Mouse (Mus musculus): ENCODE results near the gene Tmem178b.

The Tmem178b gene

DNA sequence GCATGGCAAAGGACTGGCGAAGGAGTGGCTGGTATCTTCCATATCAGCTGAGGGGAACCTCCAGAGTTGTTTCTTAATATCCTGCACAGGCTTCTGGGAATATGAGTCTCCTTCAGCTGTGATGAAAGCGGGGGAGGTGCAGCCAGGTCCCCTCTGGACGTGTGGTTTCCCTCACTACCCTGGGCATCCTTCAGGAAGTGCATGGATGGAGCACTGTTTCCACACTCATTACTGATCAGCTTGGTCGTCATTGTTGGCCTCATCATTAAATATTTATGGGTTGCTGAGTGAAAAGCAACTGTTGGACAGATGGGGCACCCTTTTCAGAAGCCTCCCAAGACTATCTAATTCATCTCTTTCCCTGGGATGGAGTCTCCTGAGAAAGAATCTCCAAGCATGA lies 146.3 kb downstream of the Tmem178b start:
- DNase-seq, result no peak

DNA sequence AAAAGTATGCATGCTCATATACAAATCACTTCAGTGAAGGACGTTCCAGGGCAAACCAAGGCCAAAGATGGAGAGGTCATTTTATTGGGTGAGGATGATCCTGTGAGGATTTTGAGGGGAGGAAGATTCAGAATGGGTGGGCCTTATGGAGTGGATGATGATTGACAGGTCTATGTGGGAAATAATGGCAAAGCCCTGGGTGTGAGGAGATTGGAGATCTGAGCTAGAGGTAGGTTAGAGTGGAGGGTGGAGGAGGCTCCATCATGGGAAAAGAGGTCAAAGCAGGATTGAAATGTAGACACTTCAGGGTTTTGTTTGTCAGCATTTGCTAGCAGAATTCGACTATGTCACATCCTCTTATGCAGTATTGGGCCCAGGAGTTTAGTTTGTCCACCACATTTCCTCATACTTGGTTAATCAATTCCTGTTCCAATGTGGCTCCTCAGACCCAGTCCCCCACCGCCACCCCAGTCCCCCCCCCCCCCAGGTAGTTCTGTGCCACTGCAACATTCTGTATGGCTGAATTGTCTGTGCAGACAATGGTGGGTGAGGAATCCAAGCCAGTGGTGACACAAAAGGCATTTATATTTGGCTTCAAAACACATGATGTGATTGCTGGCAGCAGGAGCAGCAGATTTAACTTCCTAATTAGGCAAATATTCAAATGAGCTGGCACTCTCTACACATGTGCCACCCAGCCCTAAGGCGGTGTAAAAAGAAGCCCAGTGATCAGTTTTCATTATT lies 150.7 kb downstream of the Tmem178b start:
- no peak for DNase-seq

DNA sequence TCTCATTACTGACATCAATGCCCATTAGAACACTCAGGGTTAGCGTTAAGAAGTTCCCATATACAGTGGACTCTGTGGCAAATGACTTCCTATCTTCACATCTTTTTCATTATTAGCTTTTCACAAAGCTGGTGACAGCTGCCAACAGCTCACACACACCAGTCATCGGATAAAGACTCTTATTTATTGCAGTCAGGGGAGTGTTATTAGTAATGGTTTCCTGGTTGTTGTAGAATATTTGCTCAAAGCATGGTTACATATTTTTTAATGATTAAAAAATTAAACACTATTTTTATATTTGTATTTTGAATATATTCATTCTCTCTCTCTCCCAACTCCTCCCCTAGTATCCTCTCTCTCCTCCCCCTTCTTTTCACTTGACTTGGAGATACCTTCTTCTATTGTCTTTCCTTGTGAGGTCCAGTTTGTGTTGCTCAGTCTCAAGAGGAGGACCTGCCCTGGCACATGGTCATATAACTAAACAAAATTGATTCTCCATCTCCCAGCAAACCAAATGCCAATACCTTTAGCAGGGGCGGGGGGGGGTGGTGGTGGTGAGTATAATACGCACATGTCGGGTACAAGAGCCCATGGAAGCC lies 151.4 kb downstream of the Tmem178b start:
- DNase-seq, result no peak

DNA sequence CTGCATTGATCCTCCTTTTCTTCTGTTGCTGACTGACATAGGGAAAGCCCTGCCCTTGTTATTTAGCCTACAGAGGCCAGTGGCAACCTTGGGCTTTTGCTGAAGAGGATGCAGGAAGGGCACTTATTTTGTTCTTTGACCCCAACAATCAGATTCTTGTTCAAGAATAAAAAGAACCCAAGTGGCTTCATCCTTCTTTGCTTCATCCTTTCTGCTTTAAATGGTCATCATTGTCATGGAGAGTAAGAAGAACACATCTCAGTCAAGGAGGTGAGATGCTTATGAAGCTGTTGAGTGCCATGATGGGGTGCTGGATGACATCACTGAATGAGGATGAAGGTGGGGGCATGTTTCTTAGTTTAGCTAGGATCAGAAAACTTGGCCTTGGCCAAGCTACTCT lies 159.8 kb downstream of the Tmem178b start:
- no peak for DNase-seq

DNA sequence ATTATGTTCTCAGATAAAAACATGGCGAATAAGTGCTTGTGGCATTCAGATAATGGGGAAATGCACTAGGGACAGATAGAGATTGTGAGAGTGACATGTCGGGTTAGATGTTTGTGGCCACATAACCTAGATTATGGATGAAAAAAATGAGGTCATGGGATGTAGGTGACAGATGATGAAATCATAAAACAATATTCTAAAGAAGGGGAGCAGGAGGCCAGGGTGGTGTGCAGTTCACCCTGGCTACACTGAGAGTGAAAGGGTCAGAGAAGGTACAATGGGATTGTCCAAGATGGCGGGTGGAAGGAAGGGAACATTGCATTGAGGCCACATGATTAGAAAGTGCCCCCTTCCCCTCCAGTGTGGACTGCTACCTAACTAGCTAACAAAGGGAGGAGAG lies 160.9 kb downstream of the Tmem178b start:
- no peak for DNase-seq

DNA sequence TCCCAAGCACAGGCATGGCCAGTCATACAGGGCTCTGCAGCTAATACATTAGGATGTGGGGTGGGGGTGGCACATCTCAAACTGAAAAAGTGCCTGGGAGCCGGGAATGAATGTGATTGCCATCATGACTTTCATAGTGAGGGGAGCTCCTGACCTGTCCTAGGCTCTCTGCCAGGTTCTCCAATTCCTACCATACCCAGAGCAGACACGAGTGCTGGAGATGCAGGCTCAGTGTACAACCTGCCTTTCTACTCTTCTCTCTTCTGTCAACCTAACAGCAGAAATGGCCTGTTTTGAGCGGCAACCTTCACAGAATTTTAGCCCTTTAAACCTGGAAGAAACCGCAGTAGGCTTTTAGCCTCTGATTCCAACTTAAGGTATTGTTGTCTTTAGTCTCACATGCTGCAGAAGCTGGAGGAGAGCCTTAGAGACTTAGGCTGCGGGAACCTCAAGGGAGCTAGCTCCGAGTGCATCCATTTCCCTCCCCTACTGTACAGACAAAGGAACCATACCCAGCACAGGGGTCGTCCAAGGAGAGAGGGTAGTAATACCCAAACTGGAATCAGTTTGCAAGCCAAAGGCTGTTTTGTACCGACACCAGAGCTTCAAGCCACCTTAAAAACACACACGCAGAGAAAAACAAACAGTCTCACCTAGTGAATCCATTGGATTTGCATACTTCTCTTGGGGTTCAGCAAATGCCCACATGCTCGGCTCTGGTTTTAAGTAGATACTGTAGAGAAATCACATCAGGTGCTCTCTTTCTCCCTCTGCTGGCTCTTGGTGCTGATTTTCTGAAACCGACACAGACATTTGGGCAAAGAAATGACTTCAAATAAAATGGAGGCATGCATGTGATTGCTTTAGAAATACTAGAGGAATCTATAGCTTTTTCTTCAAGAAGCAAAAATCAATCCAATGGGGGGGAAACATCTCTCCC lies 176.2 kb downstream of the Tmem178b start:
- DNase-seq, result peak; percentile 18

DNA sequence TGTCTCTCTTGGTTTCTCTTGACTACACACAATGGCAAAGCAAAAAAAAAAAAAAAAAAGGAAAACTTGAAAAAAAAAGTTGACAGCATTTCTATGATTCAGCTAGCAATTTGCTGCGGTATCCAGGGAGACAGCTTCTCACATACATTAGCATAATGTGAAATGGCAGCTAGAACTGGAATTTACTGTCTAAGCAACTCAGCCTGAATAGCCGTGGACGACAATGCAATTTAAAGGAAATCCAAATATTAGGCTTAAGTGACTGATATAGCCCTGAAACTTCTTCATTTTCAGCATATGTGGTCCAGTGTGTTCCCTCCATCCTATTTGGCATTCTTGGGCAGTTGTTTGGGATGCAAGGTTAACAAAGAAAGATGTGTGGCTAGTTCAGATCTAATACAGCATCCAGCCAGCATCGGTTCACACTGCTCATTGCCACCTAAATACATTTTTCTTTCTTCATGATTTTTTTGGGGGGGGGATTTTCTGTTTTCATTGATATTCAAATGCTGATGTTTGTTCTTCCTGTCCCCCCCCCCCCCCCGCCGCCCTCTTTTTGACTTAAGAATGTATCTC lies 176.9 kb downstream of the Tmem178b start:
- DNase-seq, result no peak

DNA sequence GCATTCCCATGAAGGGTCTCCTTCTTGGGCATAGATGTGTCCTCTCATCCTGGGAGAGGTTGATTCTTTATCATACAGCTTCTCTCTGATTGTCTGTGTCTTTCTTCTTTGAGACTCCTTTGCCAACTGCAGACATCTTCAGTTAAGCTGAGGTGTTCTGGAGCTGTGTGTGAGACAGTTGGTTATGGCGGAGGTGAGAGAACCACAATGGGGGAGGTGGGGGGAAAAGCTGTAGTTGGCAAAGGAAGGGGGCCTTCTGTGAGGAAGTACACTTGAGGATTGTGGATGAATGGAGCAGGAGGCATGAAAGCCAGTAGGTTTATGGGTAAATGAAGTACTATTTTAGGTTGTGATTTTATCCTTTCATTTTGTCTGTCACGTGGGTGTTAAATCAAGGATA lies 178.6 kb downstream of the Tmem178b start:
- no peak for DNase-seq

DNA sequence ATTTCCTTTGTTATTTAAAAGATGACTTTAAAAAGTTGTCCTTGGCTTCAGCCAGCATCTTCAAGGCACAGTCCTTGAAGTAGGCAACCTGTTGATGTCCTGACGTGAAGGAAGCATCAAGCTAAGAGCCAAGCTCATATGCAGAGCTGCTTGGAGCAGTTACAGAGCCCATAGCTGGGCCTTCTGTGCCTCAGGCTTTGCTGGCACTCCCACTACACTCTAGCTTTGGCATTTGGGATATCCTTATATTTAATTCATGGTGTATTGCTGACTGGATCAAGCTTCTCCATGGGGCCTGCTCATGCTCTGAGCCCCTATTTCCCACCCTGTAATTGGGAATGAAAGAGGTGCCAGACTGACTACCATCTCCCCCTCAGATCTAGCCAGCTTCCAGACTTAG lies 179.5 kb downstream of the Tmem178b start:
- DNase-seq, result no peak

DNA sequence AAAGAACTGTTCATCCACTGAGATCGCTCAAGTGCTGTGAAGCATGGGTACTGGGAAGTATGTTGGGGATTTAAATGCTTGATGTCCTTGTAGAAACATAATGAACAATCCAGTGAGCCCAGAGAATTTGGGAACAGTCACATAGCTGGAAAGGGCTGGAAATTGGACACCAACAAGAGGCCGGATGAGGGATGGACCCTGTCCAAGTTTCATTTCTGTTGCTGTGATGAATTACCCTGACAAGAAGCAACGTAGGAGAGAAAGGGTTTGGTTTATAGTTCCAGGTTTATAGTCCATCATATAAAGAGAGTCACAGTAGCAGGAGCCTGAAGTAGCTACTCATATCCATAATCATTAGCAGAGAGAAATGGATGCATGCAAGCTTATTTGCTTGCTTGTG lies 186.4 kb downstream of the Tmem178b start:
- no peak for DNase-seq

DNA sequence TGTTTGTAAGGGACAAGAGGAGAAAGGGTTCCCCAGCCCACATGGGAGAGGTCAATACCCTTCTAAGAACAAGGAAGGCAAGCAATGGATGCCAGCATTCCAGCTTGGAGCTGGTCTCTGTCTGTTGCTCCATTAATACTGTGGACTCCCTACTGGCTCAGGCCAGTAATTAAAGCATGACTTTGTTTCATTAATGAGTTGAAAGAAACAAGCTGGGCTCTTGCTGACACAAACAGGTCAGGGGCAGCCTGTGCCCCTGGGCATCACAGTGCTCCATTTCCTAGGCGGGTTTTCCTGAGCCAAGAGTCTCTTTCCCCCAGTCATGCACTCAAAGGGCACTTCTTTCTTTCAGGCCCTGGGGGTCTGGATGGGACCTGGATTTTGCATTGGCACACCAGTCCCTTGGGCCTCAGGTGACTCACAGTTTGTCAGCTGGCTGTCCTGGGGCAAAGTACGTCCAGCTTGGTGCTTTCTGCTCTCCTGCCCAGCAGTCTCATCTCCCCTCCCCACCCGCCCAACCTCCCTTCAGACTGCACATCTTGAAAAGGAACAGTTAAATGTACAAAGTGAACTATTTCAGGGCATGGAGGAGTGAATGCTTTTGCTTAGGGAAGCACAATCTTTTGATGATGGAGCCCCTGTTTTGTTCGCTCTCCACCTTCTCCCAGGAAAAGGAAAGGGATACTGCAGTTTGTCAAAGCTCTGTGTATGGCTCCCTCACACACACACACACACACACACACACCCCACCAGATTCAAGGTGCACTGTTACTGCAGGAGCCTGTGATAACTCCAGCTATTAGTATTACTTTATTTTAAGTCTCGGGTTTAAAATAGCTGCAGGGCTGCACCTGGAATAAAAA lies 188.5 kb downstream of the Tmem178b start:
- peak; percentile 21 for DNase-seq

DNA sequence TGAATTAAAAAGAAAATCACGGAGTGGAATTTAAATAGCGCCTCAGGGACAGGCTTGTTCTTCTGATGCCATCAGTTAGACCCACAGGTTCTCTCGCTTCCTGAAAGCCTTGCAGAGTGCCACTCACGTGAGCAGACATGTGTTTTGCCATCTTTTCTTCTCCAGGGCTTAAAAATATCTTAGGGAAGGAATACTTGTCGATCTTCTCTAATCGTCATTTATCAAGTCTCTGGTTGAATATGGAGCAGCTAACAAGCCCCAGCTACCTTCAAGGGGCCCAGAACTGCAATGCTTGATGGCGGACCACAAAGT lies 189.1 kb downstream of the Tmem178b start:
- DNase-seq, result no peak

DNA sequence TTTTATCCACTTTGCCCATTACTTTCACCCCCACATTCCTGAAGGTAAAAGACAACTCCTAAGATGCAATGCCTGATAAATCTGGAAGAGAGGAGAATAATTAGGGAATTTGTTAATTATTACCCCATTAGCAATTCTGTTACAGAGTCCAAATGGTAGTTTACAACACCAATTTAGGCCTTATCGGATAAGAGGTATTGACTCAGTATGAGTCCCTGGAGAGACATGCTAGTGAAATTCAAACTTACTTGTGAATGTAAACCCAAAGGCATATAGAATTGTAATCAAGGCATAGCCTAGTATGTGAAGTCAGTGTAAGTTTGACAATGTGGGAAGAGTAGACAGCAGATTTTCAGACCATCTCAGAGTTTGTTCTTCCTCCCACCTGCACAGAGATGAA lies 190.4 kb downstream of the Tmem178b start:
- no peak for DNase-seq

DNA sequence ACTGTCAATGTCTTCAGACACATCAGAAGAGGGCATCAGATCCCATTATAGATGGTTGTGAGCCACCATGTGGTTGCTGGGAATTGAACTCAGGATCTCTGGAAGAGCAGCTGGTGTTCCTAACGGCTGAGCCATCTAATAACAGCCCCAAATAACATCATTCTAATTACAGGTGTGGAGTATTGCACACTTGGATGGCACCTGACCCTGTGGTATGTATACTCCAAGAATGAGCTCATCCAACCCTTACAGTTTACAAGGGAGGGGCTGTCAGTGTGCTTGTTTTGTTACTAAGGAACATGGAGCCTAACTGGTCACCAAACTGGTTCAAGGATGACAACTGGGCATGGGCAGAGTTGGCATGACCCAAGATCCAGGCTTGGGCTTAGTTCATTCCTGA lies 190.8 kb downstream of the Tmem178b start:
- DNase-seq, result no peak

DNA sequence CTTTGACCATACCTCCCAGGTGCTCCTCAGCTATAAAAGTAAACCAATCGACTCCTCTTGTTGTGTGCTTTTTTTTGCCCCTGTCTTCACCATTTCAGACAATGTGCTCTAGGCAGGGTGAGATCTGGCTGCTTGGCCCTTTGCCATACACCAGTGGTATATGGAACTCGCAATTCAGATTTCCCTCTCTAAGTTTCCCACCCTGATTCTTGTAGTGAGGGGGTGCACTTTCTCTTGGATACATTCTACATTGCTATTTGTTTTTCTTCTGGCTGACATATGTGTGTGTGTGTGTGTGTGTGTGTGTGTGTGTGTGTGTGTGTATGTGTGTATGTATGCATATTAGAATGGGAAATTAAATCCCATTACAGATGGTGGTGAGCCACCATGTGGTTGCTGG lies 191.3 kb downstream of the Tmem178b start:
- DNase-seq, result no peak

DNA sequence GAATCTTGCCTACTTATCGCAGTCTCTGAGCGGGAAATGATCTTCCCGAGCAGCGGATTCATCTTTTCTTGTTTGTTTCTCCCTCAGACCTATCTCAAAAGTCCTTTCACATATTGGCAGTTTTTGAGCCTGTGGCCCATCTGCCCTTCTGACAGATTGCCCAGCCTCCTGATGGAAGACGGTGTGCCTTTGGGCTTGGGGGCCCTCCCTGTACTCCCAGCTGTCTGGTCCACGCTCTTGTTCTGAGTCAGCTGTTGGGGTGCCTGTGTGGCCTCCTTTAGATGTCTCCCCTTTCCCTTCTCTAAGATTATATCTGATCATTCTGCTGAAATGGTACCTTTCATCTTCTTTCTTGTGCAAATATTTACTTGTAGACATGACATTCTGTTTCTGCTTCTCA lies 195.4 kb downstream of the Tmem178b start:
- DNase-seq, result peak; percentile 39

DNA sequence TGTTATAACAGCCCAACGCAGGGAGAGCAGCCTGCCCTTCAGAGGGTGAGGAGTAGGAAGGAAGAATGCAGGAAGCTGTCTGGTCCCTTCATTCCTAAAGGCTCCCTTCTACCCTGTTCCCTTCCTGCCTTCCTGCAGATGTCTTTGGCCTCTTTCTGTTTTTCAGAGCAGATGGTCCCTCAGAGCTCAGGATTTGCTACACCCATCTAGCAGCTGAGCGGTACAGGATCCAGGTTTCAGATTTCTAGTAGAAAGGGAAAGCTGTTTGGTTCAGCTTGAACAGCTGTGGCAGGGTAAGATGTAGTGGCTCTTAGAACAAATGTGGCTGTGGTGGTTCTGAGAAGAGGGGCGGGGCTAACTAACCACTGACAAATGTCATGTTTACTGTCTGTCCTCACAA lies 197.9 kb downstream of the Tmem178b start:
- DNase-seq, result no peak

DNA sequence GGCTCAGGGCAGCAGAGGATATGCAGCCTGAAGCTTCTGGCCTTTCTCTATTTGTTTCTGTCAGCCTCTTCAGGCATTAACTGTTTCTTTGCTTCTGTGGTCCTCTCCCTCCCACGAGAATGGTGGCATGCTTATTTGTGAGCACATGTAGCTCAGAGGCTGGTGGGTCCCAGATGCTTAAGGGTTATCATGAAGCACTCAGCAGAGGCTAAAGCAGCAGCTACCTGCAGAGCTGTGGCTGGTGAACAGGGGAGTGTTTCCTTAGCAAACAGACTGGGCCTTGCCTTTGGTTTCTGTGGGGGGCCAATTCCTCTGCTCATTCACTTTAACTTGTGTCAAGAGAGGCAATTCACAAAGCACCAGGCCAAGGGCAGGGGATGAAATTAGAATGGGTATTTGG lies 203.0 kb downstream of the Tmem178b start:
- no peak for DNase-seq

DNA sequence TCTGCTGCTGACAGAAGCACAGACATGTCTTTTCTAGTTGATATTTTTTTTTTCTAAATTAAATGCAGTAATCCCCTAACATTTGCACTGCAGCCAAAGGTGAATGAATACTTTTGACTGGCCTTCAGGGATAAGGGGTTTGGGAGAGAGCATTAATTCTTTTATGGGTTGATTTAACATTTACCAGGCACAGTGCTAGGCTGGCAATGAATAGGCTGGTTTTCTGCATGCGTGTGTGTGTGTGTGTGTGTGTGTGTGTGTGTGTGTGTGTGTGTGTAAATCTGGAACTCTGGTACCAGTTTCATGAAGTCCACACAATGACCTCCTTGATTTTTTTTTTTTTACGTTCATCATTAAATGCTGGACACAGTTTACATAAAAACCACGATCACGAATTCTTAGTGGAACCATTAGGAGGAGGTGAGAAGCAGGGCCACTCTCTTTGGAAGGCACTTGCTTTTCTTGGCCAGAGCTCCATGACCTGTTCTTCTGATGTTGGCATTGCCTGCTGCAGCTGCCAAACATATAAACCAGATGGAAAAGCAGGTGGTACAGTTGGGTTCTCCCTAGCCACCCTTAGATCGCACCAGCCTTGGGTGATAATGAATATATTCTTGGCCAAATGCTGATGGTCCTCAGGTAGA lies 203.7 kb downstream of the Tmem178b start:
- no peak for DNase-seq

DNA sequence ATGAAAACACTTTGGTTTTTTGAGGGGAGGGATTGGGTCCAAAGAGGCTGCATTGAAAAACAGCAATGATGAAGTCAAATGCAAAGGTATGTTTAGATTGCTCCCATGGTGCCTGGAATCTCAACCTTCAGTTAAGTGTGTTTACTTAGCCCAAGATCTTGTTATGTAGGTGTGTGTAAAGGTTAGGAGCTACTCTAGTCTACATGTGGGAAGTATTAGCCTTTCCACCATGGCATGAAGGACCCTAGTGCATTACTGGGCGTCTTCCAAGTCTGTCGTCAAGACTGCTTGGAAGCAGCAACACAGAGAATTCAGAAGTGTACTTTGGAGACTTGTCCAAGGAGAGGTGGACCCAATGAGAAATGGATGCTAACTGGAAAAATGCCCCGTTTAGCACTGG lies 205.3 kb downstream of the Tmem178b start:
- DNase-seq, result no peak

DNA sequence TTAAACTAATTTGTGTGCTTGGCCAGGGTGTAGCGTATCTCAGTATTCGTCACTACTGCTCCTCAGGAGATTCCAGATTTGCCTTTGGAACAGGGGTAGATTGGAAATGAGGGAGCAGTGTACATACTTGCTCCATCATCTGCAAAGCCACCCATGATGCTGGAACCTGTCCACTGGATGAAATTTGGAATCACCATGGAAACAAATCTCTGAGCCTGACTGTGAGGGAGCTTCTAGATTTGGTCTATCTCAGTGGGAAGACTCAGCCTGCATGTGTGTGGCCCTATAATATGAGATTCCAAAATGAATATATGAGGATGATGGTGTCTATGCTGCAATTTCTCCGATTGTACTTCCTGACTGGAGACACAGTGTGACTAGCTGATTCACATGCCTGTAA lies 210.7 kb downstream of the Tmem178b start:
- DNase-seq, result no peak

DNA sequence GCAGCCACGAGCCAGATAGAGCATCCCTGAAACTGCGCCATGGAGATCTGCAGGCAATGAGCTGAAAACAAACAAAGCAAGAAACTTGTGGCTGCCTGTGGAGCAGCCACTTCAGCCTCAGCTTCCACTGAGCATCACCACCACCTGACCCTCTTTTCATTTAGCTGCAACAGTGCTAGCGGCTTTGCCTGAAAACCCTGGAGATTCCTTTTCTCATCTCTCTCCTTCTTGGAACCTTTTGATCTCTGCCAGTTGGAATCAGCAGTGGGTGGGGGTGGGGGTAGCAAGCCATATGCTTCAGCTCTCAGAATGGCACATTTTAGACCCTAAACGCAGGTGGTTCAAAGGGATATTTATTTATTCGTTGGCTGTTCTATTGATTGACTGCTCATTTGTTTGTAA lies 218.2 kb downstream of the Tmem178b start:
- DNase-seq, result no peak

Measured in cerebellum, adult 11-12 months (tissue).